Mouse (Mus musculus) cortical plate, adult 2 months (tissue): Measurements from ENCODE around the gene Fut8. TPM values are rescaled to one million over a fixed set of nuclear protein-coding genes. Genes with fewer than 3 reads are reported as not detected.

Experiments used
- H3K27ac ChIP-seq: fragments of 200-500 bp; 2 replicates; pipeline ENCODE4 v1.5.1; 2012; ENCODE audit warnings: low read length, control low read depth, inconsistent platforms; ENCODE audit not compliant: insufficient read depth
- H3K4me1 ChIP-seq: fragments of 200-500 bp; 2 replicates; pipeline ENCODE4 v1.6.1; 2011; ENCODE audit warnings: low read length; ENCODE audit not compliant: control insufficient read depth, insufficient read depth
- H3K4me3 ChIP-seq: fragments of 200-500 bp; 2 replicates; pipeline ENCODE4 v1.5.1; 2011; ENCODE audit warnings: mild to moderate bottlenecking, low read length, control low read depth; ENCODE audit not compliant: insufficient read depth
- CTCF ChIP-seq: fragments of 200-500 bp; IDR thresholded peaks from 2 replicates; pipeline ENCODE4 v1.5.1; 2011; ENCODE audit warnings: mild to moderate bottlenecking, control low read depth, low read length; ENCODE audit not compliant: insufficient read depth; ENCODE audit errors: extremely low read depth
- POLR2A ChIP-seq: fragments of 200-500 bp; IDR thresholded peaks from 2 replicates; pipeline ENCODE4 v1.6.1; 2011; ENCODE audit warnings: mild to moderate bottlenecking, low read length, control low read depth; ENCODE audit not compliant: insufficient read depth; ENCODE audit errors: extremely low read depth
- polyA plus RNA-seq: library from polyadenylated mRNA; depleted of rRNA; stranded (reverse); fragments of >200 nt; gene quantifications from 2 replicates; pipeline ENCODE4 v1.2.3, GENCODE M21; 2012

Fut8 gene
- polyA plus RNA-seq, 1 experiment = 28.3 TPM

GRCm38 (mm10) chr12:77415720-77416119 is 177.8 kb downstream of the Fut8 start:
- H3K27ac ChIP-seq = no peak overlapping the region
- no peaks in the 10 kb centered on the region for H3K4me1 ChIP-seq
- TF ChIP-seq CTCF (no peak), POLR2A (no peak)
- H3K4me3 ChIP-seq = no peak overlapping the region

GRCm38 (mm10) chr12:77421667-77422393 is 183.9 kb downstream of the Fut8 start:
- H3K4me1 ChIP-seq = peaks cover under 1% of the 10 kb centered on the region; the same call in 1 of the 2 replicates
- H3K4me3 ChIP-seq = no peak overlapping the region
- no peak overlapping the region for H3K27ac ChIP-seq
- TF ChIP-seq POLR2A (no peak), CTCF (no peak)

GRCm38 (mm10) chr12:77426093-77426492 is 188.2 kb downstream of the Fut8 start:
- peaks cover 2% of the 10 kb centered on the region; the same call in 1 of the 2 replicates for H3K4me1 ChIP-seq
- no peak for TF ChIP-seq POLR2A
- no peak for TF ChIP-seq CTCF
- no peak overlapping the region for H3K4me3 ChIP-seq
- H3K27ac ChIP-seq = no peak overlapping the region

GRCm38 (mm10) chr12:77428165-77428564 is 190.2 kb downstream of the Fut8 start:
- Histone ChIP-seq H3K4me1 (peaks cover 2% of the 10 kb centered on the region; the same call in 1 of the 2 replicates), H3K4me3 (no peak overlapping the region)
- TF ChIP-seq CTCF (no peak), POLR2A (no peak)

GRCm38 (mm10) chr12:77429381-77429780 is 191.5 kb downstream of the Fut8 start:
- peaks cover 2% of the 10 kb centered on the region; the same call in 1 of the 2 replicates for H3K4me1 ChIP-seq
- no peak for TF ChIP-seq CTCF
- no peak for TF ChIP-seq POLR2A
- no peak overlapping the region for H3K27ac ChIP-seq
- no peak overlapping the region for H3K4me3 ChIP-seq

More at GRCm38 (mm10) chr12:77428165-77428564, 190.2 kb downstream of the Fut8 start:
- no peak overlapping the region for H3K27ac ChIP-seq

- no peak for TF ChIP-seq POLR2A
- TF ChIP-seq CTCF = no peak
- peaks cover 1% of the 10 kb centered on the region for H3K4me1 ChIP-seq
- H3K27ac ChIP-seq = no peak overlapping the region
Measured at GRCm38 (mm10) chr12:77436733-77437132, 198.8 kb downstream of the Fut8 start.

GRCm38 (mm10) chr12:77450816-77451215 is 212.9 kb downstream of the Fut8 start:
- H3K4me3 ChIP-seq = no peak overlapping the region
- H3K27ac ChIP-seq = no peak overlapping the region
- H3K4me1 ChIP-seq = no peaks in the 10 kb centered on the region
- TF ChIP-seq POLR2A = no peak
- no peak for TF ChIP-seq CTCF

More at GRCm38 (mm10) chr12:77436733-77437132, 198.8 kb downstream of the Fut8 start:
- H3K4me3 ChIP-seq = no peak overlapping the region

- H3K27ac ChIP-seq = no peak overlapping the region
- TF ChIP-seq CTCF (no peak), POLR2A (no peak)
- no peaks in the 10 kb centered on the region; the same call in 1 of the 2 replicates for H3K4me1 ChIP-seq
- no peak overlapping the region for H3K4me3 ChIP-seq
Measured at GRCm38 (mm10) chr12:77466178-77466577, 228.3 kb downstream of the Fut8 start.

GRCm38 (mm10) chr12:77479931-77480330 is 242.0 kb downstream of the Fut8 start:
- Histone ChIP-seq H3K27ac (no peak overlapping the region), H3K4me3 (no peak overlapping the region), H3K4me1 (no peaks in the 10 kb centered on the region)
- TF ChIP-seq CTCF = no peak
- no peak for TF ChIP-seq POLR2A

GRCm38 (mm10) chr12:77481153-77481552 is 243.2 kb downstream of the Fut8 start:
- no peaks in the 10 kb centered on the region for H3K4me1 ChIP-seq
- no peak overlapping the region for H3K27ac ChIP-seq
- H3K4me3 ChIP-seq = no peak overlapping the region
- TF ChIP-seq CTCF (no peak), POLR2A (no peak)

- TF ChIP-seq CTCF (no peak), POLR2A (no peak)
- no peak overlapping the region for H3K4me3 ChIP-seq
- no peaks in the 10 kb centered on the region for H3K4me1 ChIP-seq
- no peak overlapping the region for H3K27ac ChIP-seq
Measured at GRCm38 (mm10) chr12:77481799-77482198, 243.9 kb downstream of the Fut8 start.
